Mouse (Mus musculus): ENCODE measurements at regions not wholly inside any gene's neighbourhood (a gene's known extent, or its start where the extent isn't known, plus 50 kb on each side); places are given as distances from the start of the nearest gene placed in this dataset.

DNA sequence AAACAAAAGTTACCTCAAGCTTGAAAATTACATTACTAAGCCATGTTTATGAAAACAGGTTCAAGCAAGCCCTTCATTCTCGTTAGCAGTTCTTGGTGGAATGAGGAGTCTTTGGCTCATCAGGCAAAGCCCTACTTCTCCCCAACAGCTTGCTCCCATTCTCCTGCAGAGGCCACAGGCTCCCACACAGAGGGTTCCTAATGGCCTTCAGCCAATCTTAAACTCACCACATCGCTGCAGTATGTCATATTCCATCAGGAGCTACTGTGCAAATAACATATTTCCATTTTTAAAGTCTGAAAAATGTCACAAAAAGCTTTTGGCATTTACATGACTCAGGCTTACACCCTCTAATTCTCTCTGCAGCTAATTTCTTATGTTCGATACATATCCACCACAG is 512.0 kb downstream of the Efna5 start:
- Histone ChIP-seq H3K9ac (ENCODE audit: low read length) (no peak overlapping the region), H3K4me2 (ENCODE audit: low read depth, low read length) (no peak overlapping the region), H3K4me1 (ENCODE audit: control insufficient read depth, insufficient read depth, low read length) (no peaks in the 10 kb centered on the region; the same call in 1 of the 2 replicates), H3K27ac (ENCODE audit: low read length) (no peak overlapping the region), H3K36me3 (ENCODE audit: control insufficient read depth, insufficient read depth, low read length) (no peaks in the 10 kb centered on the region), H3K9me3 (replicated peaks; ENCODE audit: control insufficient read depth, low read length) (no peaks in the 10 kb centered on the region), H3K27me3 (ENCODE audit: control insufficient read depth, insufficient read depth, low read length) (no peaks in the 10 kb centered on the region), H3K4me3 (replicated peaks; ENCODE audit: low read length) (no peak overlapping the region)
- WGBS, result 68% methylated on average over 3 of the region's 3 CpGs
- no peak for ATAC-seq (ENCODE audit: insufficient read depth, low FRiP score)

DNA sequence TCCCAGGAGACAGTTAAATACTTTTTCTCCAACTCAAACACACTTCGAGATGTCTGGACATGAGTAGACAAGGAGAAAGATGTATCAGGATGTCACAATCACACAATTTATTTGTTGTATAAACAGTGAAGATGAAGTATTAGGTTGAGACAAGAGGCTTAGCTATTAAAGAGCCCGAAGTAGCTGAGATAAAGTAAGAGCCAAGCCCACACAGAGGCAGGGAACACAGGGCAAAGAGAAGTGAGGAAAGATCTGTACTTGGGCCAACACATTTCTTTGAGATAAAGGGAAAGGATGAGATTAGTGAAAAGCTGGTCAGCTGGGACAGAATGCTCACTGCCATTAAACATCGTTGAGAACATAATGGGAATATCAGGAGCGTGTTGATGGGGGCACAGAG is 513.2 kb downstream of the Efna5 start:
- no peak overlapping the region for H3K4me2 ChIP-seq (ENCODE audit: low read depth, low read length)
- 33% methylated on average over 4 of the region's 4 CpGs for WGBS
- no peak overlapping the region for H3K9ac ChIP-seq (ENCODE audit: low read length)
- H3K27me3 ChIP-seq (ENCODE audit: control insufficient read depth, insufficient read depth, low read length), result no peaks in the 10 kb centered on the region
- H3K4me1 ChIP-seq (ENCODE audit: control insufficient read depth, insufficient read depth, low read length), result no peaks in the 10 kb centered on the region; the same call in 1 of the 2 replicates
- H3K36me3 ChIP-seq (ENCODE audit: control insufficient read depth, insufficient read depth, low read length), result no peaks in the 10 kb centered on the region
- no peaks in the 10 kb centered on the region for H3K9me3 ChIP-seq (replicated peaks; ENCODE audit: control insufficient read depth, low read length)
- H3K27ac ChIP-seq (ENCODE audit: low read length), result no peak overlapping the region
- ATAC-seq (ENCODE audit: insufficient read depth, low FRiP score), result no peak
- no peak overlapping the region for H3K4me3 ChIP-seq (replicated peaks; ENCODE audit: low read length)

DNA sequence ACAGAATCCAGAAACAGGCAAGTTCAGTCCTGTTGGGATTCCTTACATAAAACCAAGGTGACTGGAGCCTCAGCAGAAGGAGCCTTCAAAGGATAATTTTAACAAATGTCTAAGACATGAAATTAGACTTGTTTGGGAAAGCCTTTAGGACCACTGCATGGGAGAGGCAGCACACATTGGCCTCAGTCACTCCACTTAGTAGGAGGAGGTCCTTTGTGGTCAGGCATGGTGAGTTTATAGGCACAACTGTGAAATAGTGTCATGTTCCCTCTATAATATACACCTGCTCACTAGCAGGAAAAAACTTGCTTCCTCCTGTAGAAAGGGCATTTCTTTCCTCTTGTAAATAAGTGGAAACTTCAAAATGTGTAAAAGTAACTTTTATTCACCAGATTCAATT is 522.8 kb downstream of the Efna5 start:
- no peak overlapping the region for H3K27ac ChIP-seq (ENCODE audit: low read length)
- H3K4me3 ChIP-seq (replicated peaks; ENCODE audit: low read length), result no peak overlapping the region
- no peak for ATAC-seq (ENCODE audit: insufficient read depth, low FRiP score)
- no peaks in the 10 kb centered on the region for H3K4me1 ChIP-seq (ENCODE audit: control insufficient read depth, insufficient read depth, low read length)
- H3K9ac ChIP-seq (ENCODE audit: low read length), result no peak overlapping the region
- no peak overlapping the region for H3K4me2 ChIP-seq (ENCODE audit: low read depth, low read length)
- no peaks in the 10 kb centered on the region for H3K36me3 ChIP-seq (ENCODE audit: control insufficient read depth, insufficient read depth, low read length)
- H3K27me3 ChIP-seq (ENCODE audit: control insufficient read depth, insufficient read depth, low read length), result no peaks in the 10 kb centered on the region
- H3K9me3 ChIP-seq (replicated peaks; ENCODE audit: control insufficient read depth, low read length), result no peaks in the 10 kb centered on the region

DNA sequence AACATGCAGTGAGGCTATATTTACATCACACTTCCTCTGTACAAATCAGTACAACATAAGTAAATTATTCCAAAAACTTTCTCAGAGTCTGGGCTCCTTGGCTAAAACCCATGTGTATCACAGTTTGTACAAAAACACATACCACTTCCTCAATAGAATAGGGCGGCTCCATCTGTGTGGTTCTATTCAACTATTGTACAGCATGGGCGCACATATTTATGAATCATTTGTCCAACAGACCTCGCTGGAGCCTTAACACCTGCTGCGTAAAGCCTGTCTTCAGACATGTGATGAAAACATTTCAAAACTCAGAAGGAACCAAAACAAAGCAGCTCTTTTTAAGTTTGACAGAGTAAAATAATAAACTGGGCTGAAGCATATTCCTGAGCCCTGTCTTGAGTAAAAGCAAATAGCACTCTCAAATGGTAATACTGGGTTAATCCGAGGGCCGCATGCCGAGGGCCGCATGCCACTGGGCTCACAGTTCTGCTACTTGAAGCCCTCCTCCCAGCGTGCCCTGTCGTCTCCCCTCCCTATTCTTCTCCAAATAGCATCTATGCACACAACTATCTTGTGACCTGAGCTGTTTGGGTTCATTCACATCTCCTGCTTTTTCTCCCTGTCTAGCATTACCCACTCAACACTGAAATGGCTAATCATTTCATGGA is 543.1 kb downstream of the Efna5 start:
- no peaks in the 10 kb centered on the region for H3K36me3 ChIP-seq (ENCODE audit: control insufficient read depth, insufficient read depth, low read length)
- no peaks in the 10 kb centered on the region for H3K27me3 ChIP-seq (ENCODE audit: control insufficient read depth, insufficient read depth, low read length)
- ATAC-seq (ENCODE audit: insufficient read depth, low FRiP score), result peak; percentile 53; the same call in 1 of the 2 replicates
- no peak overlapping the region for H3K9ac ChIP-seq (ENCODE audit: low read length)
- H3K4me1 ChIP-seq (ENCODE audit: control insufficient read depth, insufficient read depth, low read length), result peaks cover 4% of the 10 kb centered on the region; the same call in 1 of the 2 replicates
- no peak overlapping the region for H3K4me2 ChIP-seq (ENCODE audit: low read depth, low read length)
- H3K27ac ChIP-seq (ENCODE audit: low read length), result no peak overlapping the region
- H3K9me3 ChIP-seq (replicated peaks; ENCODE audit: control insufficient read depth, low read length), result no peaks in the 10 kb centered on the region
- 37% methylated on average over 10 of the region's 10 CpGs for WGBS
- no peak overlapping the region for H3K4me3 ChIP-seq (replicated peaks; ENCODE audit: low read length)

DNA sequence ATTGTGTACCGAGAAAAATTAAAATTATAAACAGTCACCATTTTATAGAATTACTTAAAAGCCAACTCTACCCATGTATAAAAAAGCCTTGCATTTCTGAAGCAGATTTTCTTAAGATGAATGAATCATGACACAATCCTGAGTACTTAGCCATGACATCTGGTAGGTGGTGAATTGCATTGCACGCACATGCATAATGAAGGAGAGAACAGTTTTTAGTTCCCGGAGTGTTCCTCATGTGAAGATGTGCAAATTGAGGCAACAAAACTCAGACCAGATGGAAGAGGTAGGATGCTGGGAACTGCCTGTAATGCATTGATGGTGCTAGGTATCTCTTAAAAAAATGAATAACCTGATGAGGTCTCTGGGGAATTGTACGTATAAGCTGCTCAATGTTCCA is 550.9 kb downstream of the Efna5 start:
- WGBS, result 91% methylated on average over 4 of the region's 4 CpGs
- no peak overlapping the region for H3K4me2 ChIP-seq (ENCODE audit: low read depth, low read length)
- no peak overlapping the region for H3K27ac ChIP-seq (ENCODE audit: low read length)
- ATAC-seq (ENCODE audit: insufficient read depth, low FRiP score), result no peak
- H3K27me3 ChIP-seq (ENCODE audit: control insufficient read depth, insufficient read depth, low read length), result no peaks in the 10 kb centered on the region
- H3K9me3 ChIP-seq (replicated peaks; ENCODE audit: control insufficient read depth, low read length), result no peaks in the 10 kb centered on the region
- H3K36me3 ChIP-seq (ENCODE audit: control insufficient read depth, insufficient read depth, low read length), result no peaks in the 10 kb centered on the region
- H3K4me3 ChIP-seq (replicated peaks; ENCODE audit: low read length), result no peak overlapping the region
- no peaks in the 10 kb centered on the region for H3K4me1 ChIP-seq (ENCODE audit: control insufficient read depth, insufficient read depth, low read length)
- no peak overlapping the region for H3K9ac ChIP-seq (ENCODE audit: low read length)

DNA sequence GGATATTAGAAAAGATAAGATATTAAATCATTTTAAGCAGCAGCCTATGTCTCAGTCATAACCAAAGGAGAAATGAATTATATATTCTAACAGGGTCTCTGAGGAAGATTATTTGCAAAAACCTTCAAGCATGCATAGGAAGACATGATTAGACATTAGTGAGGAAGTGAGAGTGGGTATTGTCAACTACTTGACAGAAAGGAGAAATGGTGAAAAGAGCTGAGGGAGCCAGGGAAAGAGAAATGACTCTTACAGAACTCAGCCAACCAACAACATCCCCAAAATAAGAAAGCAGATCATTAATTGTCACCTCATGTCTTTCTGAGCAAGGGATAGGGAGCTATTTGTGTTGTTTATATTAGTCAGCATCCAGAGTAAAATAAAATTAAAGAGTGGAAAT is 554.3 kb downstream of the Efna5 start:
- Histone ChIP-seq H3K36me3 (ENCODE audit: control insufficient read depth, insufficient read depth, low read length) (no peaks in the 10 kb centered on the region), H3K27me3 (ENCODE audit: control insufficient read depth, insufficient read depth, low read length) (no peaks in the 10 kb centered on the region), H3K27ac (ENCODE audit: low read length) (no peak overlapping the region), H3K4me3 (replicated peaks; ENCODE audit: low read length) (no peak overlapping the region), H3K4me1 (ENCODE audit: control insufficient read depth, insufficient read depth, low read length) (no peaks in the 10 kb centered on the region), H3K9ac (ENCODE audit: low read length) (no peak overlapping the region), H3K9me3 (replicated peaks; ENCODE audit: control insufficient read depth, low read length) (no peaks in the 10 kb centered on the region), H3K4me2 (ENCODE audit: low read depth, low read length) (no peak overlapping the region)
- no peak for ATAC-seq (ENCODE audit: insufficient read depth, low FRiP score)

DNA sequence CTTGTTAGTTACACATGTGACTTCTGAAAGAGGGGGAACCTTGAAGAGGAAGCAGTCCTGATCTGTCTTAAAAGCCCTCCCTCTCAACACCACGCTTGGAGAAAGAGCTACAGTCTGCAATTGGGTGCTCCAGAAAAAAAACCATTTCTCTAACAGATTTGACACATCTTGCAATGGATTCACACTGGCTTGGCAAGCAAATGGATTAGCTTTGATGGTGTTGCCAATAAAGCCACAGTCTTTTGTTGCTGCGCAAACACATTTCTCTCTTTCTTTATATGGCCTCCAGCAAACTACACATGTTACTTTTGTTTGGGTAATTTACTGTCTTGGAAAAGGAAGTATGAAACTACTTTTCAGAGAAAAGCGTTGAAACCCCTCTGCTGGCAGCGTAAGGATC is 562.1 kb downstream of the Efna5 start:
- Histone ChIP-seq H3K9me3 (replicated peaks; ENCODE audit: control insufficient read depth, low read length) (no peaks in the 10 kb centered on the region), H3K36me3 (ENCODE audit: control insufficient read depth, insufficient read depth, low read length) (no peaks in the 10 kb centered on the region), H3K27ac (ENCODE audit: low read length) (no peak overlapping the region), H3K9ac (ENCODE audit: low read length) (no peak overlapping the region), H3K27me3 (ENCODE audit: control insufficient read depth, insufficient read depth, low read length) (no peaks in the 10 kb centered on the region), H3K4me1 (ENCODE audit: control insufficient read depth, insufficient read depth, low read length) (no peaks in the 10 kb centered on the region), H3K4me3 (replicated peaks; ENCODE audit: low read length) (no peak overlapping the region), H3K4me2 (ENCODE audit: low read depth, low read length) (no peak overlapping the region; the same call in 1 of the 2 replicates)
- 47% methylated on average over 4 of the region's 4 CpGs for WGBS
- no peak for ATAC-seq (ENCODE audit: insufficient read depth, low FRiP score)

DNA sequence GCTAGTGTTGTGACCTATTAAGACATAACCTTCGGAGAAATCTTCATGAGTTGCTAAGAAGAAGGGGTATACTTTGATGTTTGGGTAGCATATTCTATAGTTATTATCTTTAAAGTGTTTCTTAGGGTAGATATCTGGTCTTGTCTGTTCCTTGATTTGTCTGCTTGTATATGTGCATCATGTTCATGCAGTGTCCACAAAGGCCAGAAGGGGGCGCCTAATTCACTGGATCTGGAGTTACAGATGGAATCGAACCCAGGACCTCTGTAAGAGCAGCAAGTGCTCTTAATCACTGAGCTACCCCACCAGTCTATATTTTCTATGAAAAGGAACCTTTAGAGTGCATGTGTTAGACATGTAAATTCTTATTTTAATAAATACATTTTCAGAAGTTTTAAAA is 571.1 kb downstream of the Efna5 start:
- WGBS, result 54% methylated on average over 3 of the region's 3 CpGs
- no peaks in the 10 kb centered on the region for H3K4me1 ChIP-seq (ENCODE audit: control insufficient read depth, insufficient read depth, low read length)

DNA sequence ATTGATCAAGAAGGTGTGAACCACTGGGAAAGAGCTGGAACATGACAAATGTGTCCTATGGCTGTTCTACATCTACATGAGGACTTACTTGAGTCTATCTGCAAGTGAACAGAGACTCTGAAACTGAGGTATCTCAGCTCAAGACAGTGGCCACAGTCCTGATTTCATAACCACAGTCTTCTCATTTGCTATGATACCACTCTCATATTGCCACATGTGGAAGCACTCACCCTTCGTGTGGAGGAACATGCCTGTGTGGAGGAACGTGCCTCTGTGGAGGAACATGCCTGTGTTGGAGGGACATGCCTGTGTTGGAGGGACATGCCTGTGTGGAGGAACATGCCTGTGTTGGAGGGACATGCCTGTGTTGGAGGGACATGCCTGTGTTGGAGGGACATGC is 574.0 kb downstream of the Efna5 start:
- H3K9me3 ChIP-seq (replicated peaks; ENCODE audit: control insufficient read depth, low read length), result no peaks in the 10 kb centered on the region
- no peak overlapping the region for H3K27ac ChIP-seq (ENCODE audit: low read length)
- no peak overlapping the region for H3K4me2 ChIP-seq (ENCODE audit: low read depth, low read length)
- H3K4me3 ChIP-seq (replicated peaks; ENCODE audit: low read length), result no peak overlapping the region
- H3K27me3 ChIP-seq (ENCODE audit: control insufficient read depth, insufficient read depth, low read length), result no peaks in the 10 kb centered on the region
- WGBS, result 89% methylated on average over 2 of the region's 2 CpGs
- H3K36me3 ChIP-seq (ENCODE audit: control insufficient read depth, insufficient read depth, low read length), result no peaks in the 10 kb centered on the region
- no peaks in the 10 kb centered on the region for H3K4me1 ChIP-seq (ENCODE audit: control insufficient read depth, insufficient read depth, low read length)
- no peak overlapping the region for H3K9ac ChIP-seq (ENCODE audit: low read length)
- ATAC-seq (ENCODE audit: insufficient read depth, low FRiP score), result no peak

More for the DNA sequence above, 571.1 kb downstream of the Efna5 start:
- H3K36me3 ChIP-seq (ENCODE audit: control insufficient read depth, insufficient read depth, low read length), result no peaks in the 10 kb centered on the region
- H3K4me3 ChIP-seq (replicated peaks; ENCODE audit: low read length), result no peak overlapping the region
- no peak for ATAC-seq (ENCODE audit: insufficient read depth, low FRiP score)
- H3K4me2 ChIP-seq (ENCODE audit: low read depth, low read length), result no peak overlapping the region
- H3K27ac ChIP-seq (ENCODE audit: low read length), result no peak overlapping the region
- H3K27me3 ChIP-seq (ENCODE audit: control insufficient read depth, insufficient read depth, low read length), result no peaks in the 10 kb centered on the region
- no peak overlapping the region for H3K9ac ChIP-seq (ENCODE audit: low read length)
- H3K9me3 ChIP-seq (replicated peaks; ENCODE audit: control insufficient read depth, low read length), result no peaks in the 10 kb centered on the region

DNA sequence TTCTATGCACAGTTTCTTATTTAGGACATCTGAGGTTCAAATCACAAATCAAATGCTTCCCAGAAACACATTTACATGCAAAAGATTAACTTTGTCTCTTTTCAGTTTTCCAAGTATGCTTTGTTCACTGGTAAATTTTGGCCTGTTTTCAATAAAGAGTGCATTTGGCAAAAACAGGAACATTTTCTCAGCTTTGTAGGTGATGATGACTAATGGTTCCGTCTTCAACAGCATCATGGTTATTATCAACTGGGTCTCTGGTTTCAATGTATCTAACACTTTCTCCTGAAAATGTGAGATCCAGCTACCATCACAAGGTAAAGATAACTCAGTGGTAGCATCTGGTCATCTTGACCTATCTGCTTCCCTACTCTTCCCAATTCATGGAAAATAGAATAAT is 574.6 kb downstream of the Efna5 start:
- WGBS, result 88% methylated on average over 1 of the region's 1 CpGs

More for the DNA sequence above, 574.6 kb downstream of the Efna5 start:
- H3K4me3 ChIP-seq (replicated peaks; ENCODE audit: low read length), result no peak overlapping the region
- no peak overlapping the region for H3K9ac ChIP-seq (ENCODE audit: low read length)
- no peaks in the 10 kb centered on the region for H3K9me3 ChIP-seq (replicated peaks; ENCODE audit: control insufficient read depth, low read length)
- H3K27me3 ChIP-seq (ENCODE audit: control insufficient read depth, insufficient read depth, low read length), result no peaks in the 10 kb centered on the region
- no peaks in the 10 kb centered on the region for H3K36me3 ChIP-seq (ENCODE audit: control insufficient read depth, insufficient read depth, low read length)
- no peak overlapping the region for H3K4me2 ChIP-seq (ENCODE audit: low read depth, low read length)
- ATAC-seq (ENCODE audit: insufficient read depth, low FRiP score), result no peak
- no peak overlapping the region for H3K27ac ChIP-seq (ENCODE audit: low read length)
- H3K4me1 ChIP-seq (ENCODE audit: control insufficient read depth, insufficient read depth, low read length), result no peaks in the 10 kb centered on the region

Data from stomach, embryonic 16.5 days (tissue).